Mouse (Mus musculus) ES-CJ7 (cell line): Measurements from ENCODE around the gene Olfr935.

Experiments
- DNase-seq: peaks from one replicate; pipeline ENCODE4 v3.0.0; 2011; ENCODE audit warnings: low read depth, low spot score

The Olfr935 gene

GRCm38 (mm10) chr9:38999583-38999982, at the start of gene Olfr935:
Gene Olfr935 (minus strand): TSS chr9:38999683.
- DNase-seq = no peak

- DNase-seq = no peak
Observed at GRCm38 (mm10) chr9:39023277-39023676, 23.8 kb upstream of the Olfr935 start, which contains the start of gene Olfr146. Gene Olfr146 (minus strand): TSS chr9:39023377.

- no peak for DNase-seq
Observed at GRCm38 (mm10) chr9:38988215-38988614, 11.3 kb downstream of the Olfr935 start, which contains the start of gene Olfr934. Gene Olfr934 (minus strand): TSS chr9:38988315.

- no peak for DNase-seq
Observed at GRCm38 (mm10) chr9:38972013-38972412, 27.5 kb downstream of the Olfr935 start, which contains the start of gene Olfr933. Gene Olfr933 (plus strand): TSS chr9:38972313.

GRCm38 (mm10) chr9:38954124-38954416, 45.4 kb downstream of the Olfr935 start:
- DNase-seq = peak; percentile 54

- no peak for DNase-seq
Observed at GRCm38 (mm10) chr9:38953401-38954123, 45.9 kb downstream of the Olfr935 start.
